Mouse (Mus musculus) kidney, postnatal 36 days (tissue): ENCODE data around the gene Gm20388.
A peak's percentile ranks its signal among the peaks of the same experiment; 100 is the strongest.
"Not testable (repeated sequence)": the region's sequence is repeated elsewhere in the genome, so short reads cannot be mapped to it uniquely, and the experiment has no call there.

Experiments
- DNase-seq, 2 experiments: peaks; one replicate each; pipeline ENCODE4 v3.0.0; 2021 to 2022; ENCODE audit warnings: mixed read lengths in 2 of 2

Gene Gm20388

DNA sequence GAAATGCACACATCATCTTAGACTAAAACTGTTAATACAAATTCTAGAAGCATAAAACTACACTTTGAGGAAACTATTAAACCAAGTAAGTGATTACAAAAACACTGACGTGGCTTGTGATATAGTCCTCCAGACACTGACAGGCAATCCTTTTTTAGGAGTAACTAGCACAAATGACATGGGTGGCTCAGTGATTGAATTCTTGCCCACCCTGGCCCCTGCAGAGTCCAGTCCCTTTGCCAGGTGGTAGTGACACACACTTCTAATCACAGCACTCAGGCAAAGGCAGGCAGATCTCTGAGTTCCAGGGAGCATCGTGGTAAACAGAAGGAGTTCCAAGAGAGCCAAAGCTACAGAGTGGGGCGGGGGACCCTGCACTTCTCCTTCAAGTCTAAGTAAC lies 3094.7 kb downstream of the Gm20388 start:
- DNase-seq, result no peak

- DNase-seq, result no peak
Measured at GRCm38 (mm10) chr8:123005805-123006204, 3095.2 kb downstream of the Gm20388 start.

GRCm38 (mm10) chr8:123011321-123011720 lies 3100.7 kb downstream of the Gm20388 start:
- no peak for DNase-seq

GRCm38 (mm10) chr8:123014429-123014828 lies 3103.8 kb downstream of the Gm20388 start:
- DNase-seq, result no peak

DNA sequence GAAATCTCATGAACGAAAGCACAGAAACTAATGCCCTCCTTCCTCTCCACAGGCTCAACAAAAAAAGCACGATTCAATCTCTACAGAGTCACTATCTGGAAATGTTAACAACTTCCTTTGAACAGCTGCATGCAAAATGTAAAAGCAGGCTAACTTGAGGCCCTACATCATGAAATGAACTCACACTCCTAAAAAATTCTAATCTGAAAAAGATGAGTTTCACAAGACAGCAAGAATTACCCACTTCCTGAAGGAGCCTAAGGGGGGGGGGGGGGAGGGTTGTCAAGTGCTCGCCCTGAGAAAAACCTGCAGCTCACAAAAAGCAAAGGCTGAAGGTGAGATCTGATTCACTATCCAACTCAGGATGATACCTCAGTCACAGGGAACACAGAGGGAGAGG lies 3104.4 kb downstream of the Gm20388 start:
- DNase-seq, result no peak

DNA sequence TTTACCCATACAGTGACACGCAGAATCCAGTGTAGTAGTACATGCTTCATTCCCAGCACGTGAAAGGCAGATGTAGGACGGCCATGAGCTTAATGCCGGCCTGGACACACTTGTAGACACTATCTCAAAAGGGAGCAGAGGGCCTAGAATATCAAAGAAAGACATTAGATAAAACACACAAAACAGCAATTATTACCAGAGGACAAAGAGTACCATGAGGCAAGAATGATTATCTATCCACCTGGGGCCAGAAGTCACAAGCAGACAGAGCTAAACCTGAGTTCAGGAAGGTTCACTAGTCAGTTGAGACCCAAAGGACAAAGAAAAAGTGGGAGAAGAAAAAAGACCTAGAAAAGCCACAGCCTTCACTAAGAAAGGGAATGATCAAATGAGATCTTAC lies 3106.5 kb downstream of the Gm20388 start:
- DNase-seq, result no peak

DNA sequence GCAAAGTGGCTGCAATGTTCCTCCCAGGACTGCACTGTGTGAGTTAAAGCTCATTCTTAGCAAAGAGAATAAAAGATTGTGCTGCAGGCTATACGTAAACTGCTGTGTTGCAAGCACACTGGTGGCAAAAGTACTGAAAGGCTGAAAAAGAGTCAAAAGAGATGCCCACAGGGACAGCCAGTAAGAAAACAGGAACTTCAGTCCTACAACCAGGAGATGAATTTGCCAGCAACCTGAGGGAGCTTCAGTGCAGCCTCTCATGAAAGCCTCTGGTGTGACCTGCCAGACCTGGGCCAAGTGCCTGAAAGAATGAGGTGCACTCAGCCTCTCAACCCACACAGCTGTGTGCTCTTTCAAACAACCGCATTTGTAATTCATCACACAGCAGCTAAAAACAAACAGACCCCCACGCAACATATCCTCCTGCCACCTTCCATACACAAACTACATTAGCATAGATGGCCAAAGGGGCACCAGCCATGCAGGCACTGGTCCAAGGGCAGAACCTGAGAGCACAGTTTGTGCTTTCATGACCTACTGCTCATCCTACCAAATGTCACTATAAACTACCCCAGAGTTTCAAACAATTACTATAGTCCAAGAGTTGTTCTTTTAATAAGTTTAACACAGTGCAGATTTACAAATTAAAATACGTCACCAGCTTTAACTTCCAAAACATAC lies 3108.0 kb downstream of the Gm20388 start:
- DNase-seq, result peak in 1 of 2 experiments; percentile 56

- no peak for DNase-seq
Measured at GRCm38 (mm10) chr8:123020084-123020483, 3109.4 kb downstream of the Gm20388 start.

DNA sequence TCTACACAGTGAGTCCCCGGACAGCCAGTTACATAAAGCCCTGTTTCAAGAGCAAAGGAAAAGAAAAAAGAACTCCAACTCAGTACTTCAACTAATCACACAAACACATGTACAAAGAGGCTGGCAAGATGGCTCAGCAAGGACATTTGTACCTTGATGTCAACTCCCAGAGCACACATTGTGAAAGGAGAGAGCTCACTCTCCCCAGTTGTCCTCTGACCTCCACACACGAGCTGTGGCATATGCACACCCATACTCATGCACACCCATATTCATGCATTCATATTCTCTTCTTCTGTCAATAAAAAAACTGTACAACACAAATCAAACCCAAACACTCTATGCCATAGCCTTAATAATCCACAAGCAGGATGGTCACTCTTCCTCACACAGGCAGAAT lies 3110.2 kb downstream of the Gm20388 start:
- no peak for DNase-seq

DNA sequence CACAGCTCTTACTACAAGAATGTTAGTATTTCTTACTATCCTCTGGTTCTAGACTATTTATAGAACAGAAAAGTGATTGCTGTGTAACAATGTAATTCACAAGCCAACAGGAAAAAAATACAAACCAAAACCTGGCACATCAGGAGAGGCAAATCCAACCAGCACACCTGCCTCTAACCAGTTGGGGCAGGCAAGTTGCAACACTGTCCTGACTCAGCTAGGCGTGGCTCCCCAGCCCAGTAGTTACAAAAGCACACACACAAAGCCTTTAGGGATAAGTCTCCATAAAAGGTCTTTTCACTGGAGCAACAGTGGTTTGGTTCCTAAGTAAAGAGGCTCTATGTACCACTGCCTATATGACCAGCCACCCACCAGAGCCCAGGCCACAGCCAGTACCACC lies 3110.6 kb downstream of the Gm20388 start:
- peak in 1 of 2 experiments; percentile 35 for DNase-seq

DNA sequence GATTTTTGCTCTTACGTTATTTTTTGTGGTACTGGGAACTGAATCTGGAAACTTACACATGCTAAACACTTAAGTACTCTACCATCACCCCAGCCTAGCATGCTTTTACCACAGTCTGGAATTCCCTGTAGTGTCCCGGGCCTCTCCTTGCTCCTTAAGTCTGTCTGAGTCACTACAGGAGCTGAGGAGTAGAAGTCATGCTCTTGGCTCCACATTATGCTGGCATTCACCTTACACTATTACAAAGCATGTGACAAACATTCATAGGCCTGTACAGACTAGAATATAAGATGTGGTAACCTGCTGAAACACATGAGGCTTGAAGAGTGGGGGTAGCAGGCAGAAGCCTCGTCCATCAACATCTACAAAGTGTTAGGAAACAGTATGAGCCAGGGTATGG lies 3112.1 kb downstream of the Gm20388 start:
- DNase-seq, result no peak

DNA sequence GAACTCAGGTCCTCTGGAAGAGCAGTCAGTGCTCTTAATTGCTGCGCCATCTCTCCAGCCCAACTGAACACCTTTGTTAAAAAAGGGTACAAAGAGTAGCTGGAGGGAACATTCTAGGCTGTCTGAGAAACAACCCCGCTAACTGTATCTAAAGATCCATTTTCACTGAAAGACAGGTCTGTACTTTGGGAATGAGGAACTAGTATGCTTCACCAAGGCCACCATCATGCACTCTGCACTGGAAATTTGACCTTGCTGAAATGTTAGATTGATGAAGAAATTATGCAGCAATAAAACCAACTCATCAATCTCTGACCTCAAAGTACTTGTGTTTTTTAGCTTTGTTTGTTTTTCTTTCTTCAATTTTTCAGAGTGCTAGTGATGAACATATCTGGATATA lies 3113.6 kb downstream of the Gm20388 start:
- DNase-seq, result no peak

DNA sequence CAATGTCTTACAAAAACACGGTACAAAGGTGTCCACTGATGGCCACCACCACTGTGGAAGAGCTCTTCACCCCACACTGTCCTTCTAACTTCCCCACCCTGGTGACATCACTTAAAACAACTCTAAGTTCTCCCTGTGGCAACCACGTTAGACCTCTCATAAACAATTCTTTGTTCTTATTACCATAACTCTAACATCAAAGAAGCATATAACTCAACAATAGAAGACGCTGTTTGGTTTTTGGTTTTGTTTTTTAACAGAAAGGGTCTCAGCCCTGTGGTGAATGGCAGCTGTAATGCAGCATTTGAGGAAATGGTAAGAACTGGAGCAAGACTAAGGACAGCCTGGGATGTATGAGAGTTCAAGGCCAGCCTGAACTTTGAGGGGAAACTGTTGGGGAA lies 3115.3 kb downstream of the Gm20388 start:
- no peak for DNase-seq

DNA sequence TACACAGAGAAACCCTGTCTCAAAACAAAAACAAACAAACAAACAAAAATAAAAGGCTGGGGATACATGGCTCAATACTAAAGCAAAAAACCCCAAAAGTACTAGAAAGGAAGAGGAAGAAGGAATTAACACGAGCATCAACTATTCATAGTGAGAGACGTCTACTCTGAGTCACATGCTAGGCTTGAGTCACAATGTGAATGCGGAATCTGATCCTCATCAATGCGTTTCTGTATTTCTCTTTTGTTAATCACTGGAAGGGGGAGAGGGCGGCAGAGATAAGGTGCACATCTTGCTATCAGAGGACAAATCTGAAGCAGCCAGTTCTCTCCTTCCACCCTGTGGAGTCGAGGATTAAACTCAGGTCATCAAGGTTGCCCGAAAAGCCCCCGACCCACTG lies 3117.1 kb downstream of the Gm20388 start:
- DNase-seq, result no peak

GRCm38 (mm10) chr8:123030091-123030490 lies 3119.4 kb downstream of the Gm20388 start:
- DNase-seq, result not testable (repeated sequence)

GRCm38 (mm10) chr8:123031321-123031978 lies 3120.8 kb downstream of the Gm20388 start:
- no peak for DNase-seq

GRCm38 (mm10) chr8:123032730-123033129 lies 3122.1 kb downstream of the Gm20388 start:
- DNase-seq, result no peak

DNA sequence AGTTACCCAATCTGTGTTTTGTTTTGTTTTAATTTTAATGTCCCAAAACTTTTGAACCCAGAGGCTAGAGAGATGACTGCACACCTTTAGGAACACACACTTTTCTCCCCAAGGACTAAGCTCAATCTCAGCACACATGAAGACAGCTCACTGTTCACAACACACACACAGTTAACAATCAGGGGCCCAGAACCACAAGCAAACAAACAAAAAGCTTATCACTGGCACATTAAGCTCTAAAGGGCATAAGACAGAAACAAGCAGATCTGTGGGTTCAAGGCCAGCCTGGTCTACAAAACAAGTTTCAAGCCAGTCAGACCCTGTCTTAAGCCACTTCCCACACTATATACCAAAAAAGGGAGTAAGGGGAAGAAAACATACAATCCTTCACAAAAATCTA lies 3122.8 kb downstream of the Gm20388 start:
- DNase-seq, result no peak

DNA sequence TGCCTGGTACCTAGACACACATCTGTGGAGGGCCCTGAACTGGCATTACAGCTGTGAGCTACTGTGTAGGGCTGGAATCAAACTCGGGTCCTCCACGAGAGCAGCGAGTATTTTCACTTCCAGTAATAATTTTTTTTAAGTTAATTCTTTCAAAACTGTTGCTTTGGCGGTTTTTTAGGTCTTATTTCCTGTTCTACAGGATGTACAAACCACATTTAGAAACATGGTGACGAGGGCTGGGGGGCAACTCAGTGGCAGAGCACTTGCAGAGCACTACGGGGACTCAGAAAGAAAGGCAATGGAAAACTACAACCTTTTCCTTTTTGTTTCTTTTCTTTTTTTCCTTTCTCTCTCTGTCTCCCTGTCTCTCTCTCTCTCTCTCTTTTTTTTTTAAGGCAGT lies 3123.5 kb downstream of the Gm20388 start:
- peak in 1 of 2 experiments; percentile 30 for DNase-seq

DNA sequence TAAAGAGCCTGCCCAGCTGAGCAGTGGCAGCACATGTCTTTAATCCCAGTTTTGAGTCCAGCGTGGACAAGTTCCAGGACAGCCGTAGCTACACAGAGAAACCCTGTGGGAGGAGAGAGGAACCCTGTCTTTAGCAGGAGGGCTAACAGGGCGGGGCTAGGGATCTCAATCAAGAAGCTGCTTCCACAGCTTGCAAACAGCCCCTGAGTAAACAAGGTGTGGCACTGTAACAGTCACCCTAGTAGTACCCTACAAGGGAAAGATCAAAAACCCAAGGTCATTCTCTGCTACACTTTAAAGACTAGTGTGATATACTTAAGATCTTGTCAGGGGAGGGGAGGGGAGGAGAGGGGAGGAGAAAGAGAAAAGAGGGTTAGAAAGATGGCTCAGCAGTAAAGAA lies 3126.3 kb downstream of the Gm20388 start:
- no peak for DNase-seq

DNA sequence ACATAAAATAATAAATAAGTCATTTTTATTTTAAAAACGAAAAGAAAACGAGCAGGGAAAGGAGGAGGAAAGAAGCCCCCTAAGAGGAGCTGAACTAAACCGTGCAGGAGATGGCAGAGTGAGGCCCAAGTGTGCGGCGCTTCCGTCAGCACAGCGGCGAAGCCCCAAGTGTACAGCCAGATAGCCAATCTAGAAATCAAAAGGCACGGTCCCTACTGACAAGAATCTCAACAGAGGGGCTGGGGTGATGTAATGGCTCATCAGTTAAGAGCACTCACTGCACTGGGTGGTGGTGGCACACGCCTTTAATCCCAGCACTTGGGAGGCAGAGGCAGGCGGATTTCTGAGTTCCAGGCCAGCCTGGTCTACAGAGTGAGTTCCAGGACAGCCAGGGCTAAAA lies 3126.8 kb downstream of the Gm20388 start:
- no peak for DNase-seq

DNA sequence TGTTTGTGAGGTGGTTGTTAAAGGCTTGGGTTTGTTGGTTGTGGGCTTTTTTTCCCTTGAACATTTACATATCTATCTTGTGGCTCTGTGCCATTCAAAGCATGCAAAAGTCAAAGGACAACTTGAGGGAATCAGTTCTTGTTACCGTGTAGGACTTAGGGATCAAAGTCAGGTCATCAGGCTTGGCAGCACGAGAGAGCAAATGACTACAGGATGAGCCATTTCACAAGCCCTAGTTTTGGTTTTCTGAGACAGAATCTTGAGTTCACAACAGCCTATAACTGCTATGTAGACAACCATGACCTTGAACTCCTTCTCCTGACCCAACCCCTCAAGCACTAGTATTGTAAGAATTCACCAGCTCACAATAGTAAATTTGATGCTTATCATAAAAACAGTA lies 3127.7 kb downstream of the Gm20388 start:
- peak in 1 of 2 experiments; percentile 31 for DNase-seq

- DNase-seq, result no peak
Measured at GRCm38 (mm10) chr8:123039376-123040109, 3128.9 kb downstream of the Gm20388 start.

GRCm38 (mm10) chr8:123040110-123040650 lies 3129.5 kb downstream of the Gm20388 start:
- DNase-seq, result peak; percentile 33 to 53
